Mouse (Mus musculus): Measurements from ENCODE around the gene Krt76. TPM values are rescaled to one million over a fixed set of nuclear protein-coding genes. Genes with fewer than 3 reads are reported as not detected.

Krt76 gene
- polyA plus RNA-seq, 1 experiment from 2014 or later, result not detected

DNA sequence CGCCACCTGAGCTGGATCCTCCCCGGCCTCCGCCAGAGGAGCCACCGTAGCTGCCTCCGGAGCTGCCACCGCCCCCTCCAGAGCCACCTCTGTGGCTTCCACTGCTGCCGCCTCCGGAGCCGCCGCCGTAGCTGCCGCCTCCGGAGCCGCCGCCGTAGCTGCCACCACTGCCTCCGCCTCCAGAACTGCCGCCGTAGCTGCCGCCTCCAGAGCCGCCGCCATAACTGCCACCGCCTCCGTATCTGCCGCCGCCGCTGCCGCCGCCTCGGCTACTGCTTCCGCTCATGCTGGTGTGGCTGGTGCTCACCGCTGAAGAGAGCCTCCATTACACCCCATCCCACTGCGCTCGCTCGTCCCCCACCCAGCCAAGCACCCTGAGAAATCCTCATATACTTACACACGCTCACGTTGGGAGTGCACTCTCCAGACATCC lies 46.7 kb downstream of the Krt76 start:
- no peak for ATAC-seq (ENCODE audit: insufficient number of reproducible peaks, insufficient read depth, low FRiP score, low read depth)
- WGBS, result under 1% methylated on average over 37 of the region's 37 CpGs
- Histone ChIP-seq H3K9me3 (ENCODE audit: control insufficient read depth, low read length) (no peaks in the 10 kb centered on the region), H3K27ac (replicated peaks in 1 of 2; ENCODE audit: control insufficient read depth in 1 of 2, insufficient read depth in 1 of 2, low read depth in 2 of 2, low read length in 2 of 2) (no peak overlapping the region), H3K4me3 (ENCODE audit: control insufficient read depth in 1 of 2, insufficient read depth in 1 of 2, low read depth in 1 of 2, low read length in 2 of 2) (peak overlapping the region; percentile 44 to 50), H3K4me1 (ENCODE audit: control insufficient read depth in 2 of 2, insufficient read depth in 2 of 2, low read length in 2 of 2) (no peaks in the 10 kb centered on the region; a peak in 1 of 4 replicates), H3K9ac (ENCODE audit: low read length) (peak overlapping the region; percentile 70), H3K36me3 (ENCODE audit: control insufficient read depth, insufficient read depth, low read length) (no peaks in the 10 kb centered on the region), H3K27me3 (ENCODE audit: control insufficient read depth, insufficient read depth, low read length) (peaks cover 30% of the 10 kb centered on the region), H3K4me2 (ENCODE audit: low read length) (peak overlapping the region; percentile 84)

DNA sequence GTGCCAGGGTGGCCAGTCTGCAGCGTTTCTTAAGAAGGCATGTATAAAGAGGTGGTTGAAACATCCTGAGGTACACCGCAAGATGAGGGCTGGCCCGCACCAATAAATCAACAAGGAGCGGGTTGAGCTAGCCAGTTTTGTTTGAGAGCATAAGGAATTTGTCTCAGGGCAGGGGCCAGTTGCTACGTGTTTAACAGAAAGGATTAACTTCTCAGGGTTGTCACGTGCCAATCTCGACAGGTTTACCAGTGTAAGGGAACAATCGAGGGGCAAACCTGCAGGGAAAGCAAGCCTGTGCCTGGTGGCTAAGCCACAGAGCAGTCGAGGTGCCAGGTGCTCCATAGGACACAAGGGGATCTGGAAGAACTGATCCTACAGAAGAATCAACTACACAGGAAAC lies 49.5 kb downstream of the Krt76 start:
- Histone ChIP-seq H3K9ac (ENCODE audit: low read length) (no peak overlapping the region), H3K4me3 (ENCODE audit: control insufficient read depth in 1 of 2, insufficient read depth in 1 of 2, low read depth in 1 of 2, low read length in 2 of 2) (no peak overlapping the region), H3K27ac (replicated peaks in 1 of 2; ENCODE audit: control insufficient read depth in 1 of 2, insufficient read depth in 1 of 2, low read depth in 2 of 2, low read length in 2 of 2) (no peak overlapping the region), H3K27me3 (ENCODE audit: control insufficient read depth, insufficient read depth, low read length) (peaks cover 27% of the 10 kb centered on the region), H3K4me1 (ENCODE audit: control insufficient read depth in 2 of 2, insufficient read depth in 2 of 2, low read length in 2 of 2) (no peaks in the 10 kb centered on the region; a peak in 1 of 4 replicates), H3K9me3 (ENCODE audit: control insufficient read depth, low read length) (no peaks in the 10 kb centered on the region), H3K36me3 (ENCODE audit: control insufficient read depth, insufficient read depth, low read length) (no peaks in the 10 kb centered on the region), H3K4me2 (ENCODE audit: low read length) (no peak overlapping the region)
- 58% methylated on average over 9 of the region's 9 CpGs for WGBS
- no peak for ATAC-seq (ENCODE audit: insufficient number of reproducible peaks, insufficient read depth, low FRiP score, low read depth)

- Histone ChIP-seq H3K9ac (ENCODE audit: low read length) (no peak overlapping the region), H3K27me3 (ENCODE audit: control insufficient read depth, insufficient read depth, low read length) (peaks cover 6% of the 10 kb centered on the region; the same call in 1 of the 2 replicates), H3K36me3 (ENCODE audit: control insufficient read depth, insufficient read depth, low read length) (no peaks in the 10 kb centered on the region), H3K4me1 (ENCODE audit: control insufficient read depth in 2 of 2, insufficient read depth in 2 of 2, low read length in 2 of 2) (no peaks in the 10 kb centered on the region), H3K27ac (replicated peaks in 1 of 2; ENCODE audit: control insufficient read depth in 1 of 2, insufficient read depth in 1 of 2, low read depth in 2 of 2, low read length in 2 of 2) (no peak overlapping the region), H3K4me3 (ENCODE audit: control insufficient read depth in 1 of 2, insufficient read depth in 1 of 2, low read depth in 1 of 2, low read length in 2 of 2) (no peak overlapping the region), H3K9me3 (ENCODE audit: control insufficient read depth, low read length) (no peaks in the 10 kb centered on the region), H3K4me2 (ENCODE audit: low read length) (no peak overlapping the region)
- no peak for ATAC-seq (ENCODE audit: insufficient number of reproducible peaks, insufficient read depth, low FRiP score, low read depth)
- 63% methylated on average over 5 of the region's 5 CpGs for WGBS
Observed at GRCm38 (mm10) chr15:101834784-101835328, 57.9 kb downstream of the Krt76 start.

Small RNA genes lying within 50 kb of the gene (microRNA-seq; reads per million reads assigned to microRNA genes)
- gene Gm44356, result not detected

Other genes with a start within 250 kb of the Krt76 start
- not detected in 2 replicates for gene Gm5478, start 245.5 kb downstream of the Krt76 start, polyA plus RNA-seq (2014; fragmentation: Nextera tagmentation; extraction: Ambion mirVana)
- not detected in 2 replicates for gene Krt6b, start 212.6 kb downstream of the Krt76 start, polyA plus RNA-seq (2014; fragmentation: Nextera tagmentation; extraction: Ambion mirVana)
- gene Krt6a, start 198.6 kb downstream of the Krt76 start, polyA plus RNA-seq (2014; fragmentation: Nextera tagmentation; extraction: Ambion mirVana), result not detected in 2 replicates
- gene Krt5, start 180.0 kb downstream of the Krt76 start, polyA plus RNA-seq (2014; fragmentation: Nextera tagmentation; extraction: Ambion mirVana), result not detected in 2 replicates
- not detected in 2 replicates for gene Krt71, start 149.8 kb downstream of the Krt76 start, polyA plus RNA-seq (2014; fragmentation: Nextera tagmentation; extraction: Ambion mirVana)
- gene Krt72, start 106.5 kb downstream of the Krt76 start, polyA plus RNA-seq (2014; fragmentation: Nextera tagmentation; extraction: Ambion mirVana), result not detected in 2 replicates
- not detected in 2 replicates for gene Krt73, start 90.6 kb downstream of the Krt76 start, polyA plus RNA-seq (2014; fragmentation: Nextera tagmentation; extraction: Ambion mirVana)
- gene Krt2, start 74.8 kb downstream of the Krt76 start, polyA plus RNA-seq (2014; fragmentation: Nextera tagmentation; extraction: Ambion mirVana), result not detected in 2 replicates
- 0.31 and 0.55 TPM in 2 replicates for gene Krt1, start 42.1 kb downstream of the Krt76 start, polyA plus RNA-seq (2014; fragmentation: Nextera tagmentation; extraction: Ambion mirVana)
- not detected in 2 replicates for gene Krt77, start 23.2 kb downstream of the Krt76 start, polyA plus RNA-seq (2014; fragmentation: Nextera tagmentation; extraction: Ambion mirVana)
- 0.42 TPM in 1 of 2 replicates, not detected in the other for gene Krt4, start 31.8 kb upstream of the Krt76 start, polyA plus RNA-seq (2014; fragmentation: Nextera tagmentation; extraction: Ambion mirVana)
- 0.51 and 0.63 TPM in 2 replicates for gene Krt79, start 47.4 kb upstream of the Krt76 start, polyA plus RNA-seq (2014; fragmentation: Nextera tagmentation; extraction: Ambion mirVana)
- not detected in 2 replicates for gene Krt78, start 61.4 kb upstream of the Krt76 start, polyA plus RNA-seq (2014; fragmentation: Nextera tagmentation; extraction: Ambion mirVana)
- gene Krt8, start 111.6 kb upstream of the Krt76 start, polyA plus RNA-seq (2014; fragmentation: Nextera tagmentation; extraction: Ambion mirVana), result 8.6 and 11.9 TPM in 2 replicates
- 15.4 and 20.6 TPM in 2 replicates for gene Krt18, start 135.3 kb upstream of the Krt76 start, polyA plus RNA-seq (2014; fragmentation: Nextera tagmentation; extraction: Ambion mirVana)
- gene Eif4b, start 180.9 kb upstream of the Krt76 start, polyA plus RNA-seq (2014; fragmentation: Nextera tagmentation; extraction: Ambion mirVana), result 70.8 and 78.0 TPM in 2 replicates
- 27.2 and 30.1 TPM in 2 replicates for gene Tns2, start 207.5 kb upstream of the Krt76 start, polyA plus RNA-seq (2014; fragmentation: Nextera tagmentation; extraction: Ambion mirVana)
- gene Spryd3, start 243.3 kb upstream of the Krt76 start, polyA plus RNA-seq (2014; fragmentation: Nextera tagmentation; extraction: Ambion mirVana), result 12.0 and 12.4 TPM in 2 replicates

Data from heart, embryonic 14.5 days (tissue).